Mouse (Mus musculus) ES-Bruce4 (cell line): ENCODE measurements at regions not wholly inside any gene's neighbourhood (a gene's known extent, or its start where the extent isn't known, plus 50 kb on each side); places are given as distances from the start of the nearest gene placed in this dataset.

Experiments
- CTCF ChIP-seq: IDR thresholded peaks from one replicate; pipeline ENCODE4 v1.8.1; 2011; ENCODE audit warnings: low read depth, low read length
- EP300 ChIP-seq: IDR thresholded peaks from 2 replicates; pipeline ENCODE4 v1.6.1; 2011; ENCODE audit warnings: low read depth, low read length; ENCODE audit not compliant: insufficient read depth
- POLR2A ChIP-seq: IDR thresholded peaks from one replicate; pipeline ENCODE4 v1.8.1; 2011; ENCODE audit warnings: low read length; ENCODE audit not compliant: insufficient read depth

DNA sequence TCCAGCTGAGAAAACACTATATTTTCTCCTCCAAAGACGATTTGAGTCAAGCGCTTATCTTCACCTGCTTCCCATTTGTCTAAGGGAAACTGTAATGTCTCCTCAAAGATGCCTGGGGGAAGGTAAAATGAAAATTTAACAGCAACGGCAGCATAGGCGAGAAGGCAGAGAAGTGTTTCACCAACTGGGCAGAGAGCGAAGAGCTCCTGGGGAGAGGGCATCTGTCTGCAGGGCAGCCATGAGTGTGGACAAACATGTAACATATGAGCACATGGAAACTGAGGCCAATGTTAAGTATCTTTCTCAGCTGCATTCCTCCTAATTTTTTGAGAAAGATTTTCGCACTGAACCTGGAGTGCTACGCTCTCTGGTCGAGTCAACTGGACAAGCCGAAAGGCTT, 325.7 kb upstream of the Clec14a start:
- TF ChIP-seq CTCF (no peak), POLR2A (no peak), EP300 (no peak)
